Mouse (Mus musculus): ENCODE data around the gene Slc22a18. TPM values are rescaled to one million over a fixed set of nuclear protein-coding genes. Genes with fewer than 3 reads are reported as not detected.

Gene Slc22a18
- under 1 TPM; 0.35 to 0.54 TPM for total RNA-seq (2021)
- long read RNA-seq, experiment 1 = 0 reads
- long read RNA-seq, experiment 2 = 0 reads

- no peak for DNase-seq
Observed at GRCm38 (mm10) chr7:143473347-143474101, at the start of gene Slc22a18. TSS of gene Slc22a18 (plus strand) at chr7:143473736.

GRCm38 (mm10) chr7:143428142-143428813 lies 45.3 kb upstream of the Slc22a18 start:
- peak; percentile 33 for DNase-seq

DNA sequence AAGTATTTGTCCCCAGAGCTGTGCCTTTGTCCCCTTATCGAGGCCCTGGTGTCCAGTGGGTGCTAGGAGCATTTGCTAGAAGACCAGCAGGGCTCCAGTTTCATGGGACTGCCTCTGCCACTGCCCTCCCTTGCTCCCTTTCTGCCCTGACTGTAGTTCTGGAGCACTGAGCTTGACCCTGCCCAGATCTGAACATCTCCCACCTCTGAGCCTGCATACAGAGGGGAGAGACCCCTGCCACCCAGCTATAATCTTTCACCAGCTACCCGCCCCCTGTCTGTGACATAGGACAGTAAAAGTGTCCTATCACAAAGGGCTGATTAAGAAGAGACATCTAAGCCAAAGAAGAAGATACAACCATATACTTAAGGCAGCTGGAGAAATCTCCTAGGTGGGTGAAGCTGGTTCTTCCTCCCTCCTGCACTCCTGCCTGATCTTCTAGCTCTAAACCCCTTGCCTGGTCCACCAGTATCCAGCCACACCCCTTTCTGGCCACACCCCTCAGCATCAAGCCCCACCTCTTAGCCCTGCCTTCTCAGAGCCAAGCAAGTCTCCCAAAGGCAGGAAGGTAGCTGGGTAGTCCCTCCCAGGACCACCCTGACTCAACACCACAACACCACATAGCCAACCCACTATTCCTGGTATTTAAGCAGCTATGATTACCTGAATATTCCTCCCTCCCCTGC lies 44.6 kb upstream of the Slc22a18 start:
- no peak for DNase-seq

- DNase-seq = no peak
Observed at GRCm38 (mm10) chr7:143432631-143433030, 40.9 kb upstream of the Slc22a18 start.

GRCm38 (mm10) chr7:143433331-143433730 lies 40.2 kb upstream of the Slc22a18 start:
- DNase-seq = peak; percentile 68

GRCm38 (mm10) chr7:143437231-143437893 lies 36.2 kb upstream of the Slc22a18 start:
- DNase-seq = no peak

DNA sequence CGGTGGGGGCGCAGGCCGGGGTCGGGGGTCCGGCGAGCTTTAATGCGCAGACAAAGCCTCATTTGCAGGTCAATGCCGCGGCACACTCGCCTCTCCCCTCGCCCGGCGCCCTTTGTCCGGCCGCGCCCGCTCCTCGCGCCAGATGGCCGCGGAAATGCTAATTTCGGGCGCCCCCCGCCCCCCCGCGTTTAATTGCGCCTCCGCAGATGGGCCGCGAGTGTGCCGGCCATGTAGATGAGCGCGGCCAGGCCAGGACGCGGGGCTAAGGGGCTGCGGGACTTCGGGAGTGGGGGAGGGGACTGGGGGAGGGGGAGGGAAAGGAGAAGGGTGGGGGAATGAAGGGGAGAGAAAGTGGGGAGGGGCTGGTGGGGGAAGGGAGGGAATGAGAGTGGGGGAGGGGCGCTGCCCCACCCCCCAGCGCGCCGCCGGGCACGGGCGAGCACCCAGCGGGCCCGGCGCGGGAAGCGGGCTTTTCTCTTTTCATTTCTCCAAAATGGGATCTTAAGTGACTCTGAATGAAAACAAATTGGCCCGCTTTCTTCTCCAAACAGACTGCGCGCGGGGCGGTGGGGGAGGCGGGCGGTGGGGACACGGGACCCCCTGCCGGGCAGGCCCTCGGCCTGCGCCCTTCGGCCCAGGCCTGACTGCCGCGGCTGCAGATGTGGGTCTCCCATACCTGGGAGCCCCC lies 35.5 kb upstream of the Slc22a18 start:
- peak; percentile 36 for DNase-seq

DNA sequence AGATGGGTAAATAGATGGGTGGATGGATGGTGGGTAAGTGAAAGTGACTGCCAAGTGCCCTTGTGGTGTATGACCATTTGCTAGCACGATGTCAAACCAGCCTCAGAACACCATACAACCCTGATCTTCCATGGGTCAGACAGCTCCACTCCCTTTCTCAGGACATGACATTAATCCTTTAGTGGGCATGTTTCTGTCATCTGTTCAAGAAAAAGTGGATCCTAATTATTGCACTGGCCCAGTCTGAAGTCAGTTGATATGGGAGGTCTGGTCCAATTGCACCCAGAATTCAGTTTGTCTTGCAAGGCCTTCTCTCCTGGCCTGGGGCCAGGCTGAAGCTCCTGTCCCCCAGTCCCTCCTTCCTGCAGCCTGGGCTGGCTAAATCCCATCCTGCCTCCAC lies 34.6 kb upstream of the Slc22a18 start:
- no peak for DNase-seq

DNA sequence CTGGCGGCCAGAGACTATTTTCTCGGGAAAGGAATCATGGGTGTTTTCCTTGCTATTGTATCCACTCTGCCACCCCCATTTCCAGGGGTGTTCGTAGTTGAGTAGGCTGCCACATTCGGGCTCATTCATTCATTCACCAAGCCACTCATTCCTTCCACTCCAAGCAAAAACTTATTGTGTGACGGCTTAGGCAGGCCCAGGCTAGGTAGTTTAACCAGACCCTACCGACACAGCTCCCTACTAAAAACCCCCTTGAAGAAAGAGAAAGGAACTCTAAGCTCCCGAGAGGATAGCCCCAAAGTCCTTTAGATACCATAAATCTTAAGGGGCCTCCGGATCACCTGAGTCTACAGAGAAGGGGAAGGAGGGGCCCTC lies 29.0 kb upstream of the Slc22a18 start:
- no peak for DNase-seq

- no peak for DNase-seq
Observed at GRCm38 (mm10) chr7:143444955-143445648, 28.4 kb upstream of the Slc22a18 start.

GRCm38 (mm10) chr7:143445651-143446460 lies 27.7 kb upstream of the Slc22a18 start:
- peak; percentile 30 for DNase-seq

GRCm38 (mm10) chr7:143447130-143447529 lies 26.4 kb upstream of the Slc22a18 start:
- DNase-seq = peak; percentile 36

DNA sequence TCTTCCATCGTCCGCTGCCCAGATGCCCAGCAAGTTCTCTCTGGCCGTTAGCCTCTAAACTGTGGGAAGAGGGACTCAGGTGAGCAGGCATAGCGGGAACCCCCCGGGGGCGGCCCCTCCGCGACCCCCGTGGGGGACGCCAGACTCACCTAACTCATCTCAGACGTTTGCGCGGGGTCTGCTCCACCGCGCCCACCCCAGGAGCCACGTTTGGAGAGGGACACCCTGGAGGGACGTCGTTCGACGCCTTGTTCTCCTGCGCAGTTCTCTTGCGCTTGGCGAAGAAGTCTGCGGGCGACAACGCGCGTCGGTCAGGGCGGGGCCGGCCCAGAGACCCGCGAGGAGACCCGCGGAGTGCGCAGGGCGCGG lies 14.6 kb upstream of the Slc22a18 start:
- no peak for DNase-seq

- DNase-seq = peak; percentile 64
Observed at GRCm38 (mm10) chr7:143459332-143460211, 14.0 kb upstream of the Slc22a18 start.

GRCm38 (mm10) chr7:143460217-143460834 lies 13.2 kb upstream of the Slc22a18 start:
- no peak for DNase-seq

DNA sequence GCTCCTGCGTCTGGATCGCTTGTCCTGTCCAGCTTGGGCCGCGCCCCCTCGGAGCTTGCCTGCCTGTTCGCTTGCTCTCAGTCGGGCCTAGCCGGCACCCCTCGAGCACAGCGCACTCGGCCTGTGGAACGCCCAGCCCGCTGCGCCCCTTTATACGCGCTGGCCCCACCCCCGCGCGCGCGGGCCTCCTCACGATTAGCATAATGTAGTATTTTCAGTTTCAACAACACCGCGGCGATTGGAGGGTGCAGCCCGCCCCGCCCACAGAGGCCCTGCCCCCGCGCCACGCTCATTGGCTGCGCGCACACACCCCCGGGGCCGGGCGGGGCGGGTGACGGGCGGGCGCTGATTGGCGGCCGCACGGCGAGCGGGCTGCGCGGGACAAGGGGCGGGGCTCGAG lies 12.7 kb upstream of the Slc22a18 start, which contains the start of gene Cdkn1c:
Gene Cdkn1c (minus strand): TSS at position 177 of the 400 bp plus-strand sequence.
- DNase-seq = peak; percentile 88

- DNase-seq = no peak
Observed at GRCm38 (mm10) chr7:143461294-143461870, 12.2 kb upstream of the Slc22a18 start.

- no peak for DNase-seq
Observed at GRCm38 (mm10) chr7:143461920-143462319, 11.6 kb upstream of the Slc22a18 start.
